Mouse (Mus musculus) C2C12 (cell line): Measurements from ENCODE around the gene Irf2.

Experiments
- CTCF ChIP-seq: IDR thresholded peaks from one replicate; pipeline ENCODE4 v1.5.1; 2011; ENCODE audit not compliant: control insufficient read depth, insufficient read depth, insufficient read length
- MAX ChIP-seq: IDR thresholded peaks from one replicate; pipeline ENCODE4 v1.6.1; 2011; ENCODE audit warnings: mild to moderate bottlenecking, control low read depth
- USF1 ChIP-seq: IDR thresholded peaks from one replicate; pipeline ENCODE4 v1.6.1; 2011; ENCODE audit warnings: low read depth, mild to moderate bottlenecking, control low read depth, moderate library complexity

DNA sequence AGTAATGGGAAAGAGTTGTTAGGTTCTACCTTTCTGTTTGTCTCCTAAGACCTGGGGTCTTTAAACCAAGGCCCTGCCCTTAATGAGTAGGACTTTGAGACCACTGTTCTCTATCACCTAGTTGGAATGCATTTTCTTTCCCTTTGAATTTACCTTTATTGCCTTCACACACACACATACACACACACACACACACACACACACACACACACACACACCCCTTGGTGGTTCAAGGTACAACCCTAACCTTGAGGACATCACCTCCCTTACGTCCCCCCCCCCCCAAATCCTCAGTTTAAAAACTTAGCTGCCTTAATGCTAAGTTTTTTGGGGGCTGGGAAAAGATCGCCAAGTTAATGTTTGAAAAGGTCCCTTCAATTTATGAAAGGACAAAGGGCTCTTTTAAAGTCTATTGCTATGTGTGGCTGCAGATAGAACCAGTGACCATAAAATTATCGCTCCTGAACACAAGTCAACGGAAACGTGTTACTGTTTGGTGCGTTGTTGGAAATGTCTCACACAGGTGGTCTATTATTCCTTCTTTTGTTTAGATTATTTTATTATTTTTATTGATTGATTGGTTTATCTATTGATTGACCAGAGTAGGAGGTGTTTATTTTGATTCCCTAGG, 108.6 kb downstream of the Irf2 start:
- TF ChIP-seq CTCF (no peak), USF1 (no peak), MAX (no peak)
